Mouse (Mus musculus) kidney, postnatal 4 days (tissue): ENCODE data around the gene Ajap1.

Experiments used
- DNase-seq, 2 experiments: peaks; one replicate each; pipeline ENCODE4 v3.0.0; 2021; ENCODE audit warnings: mixed read lengths in 2 of 2

Ajap1 gene

DNA sequence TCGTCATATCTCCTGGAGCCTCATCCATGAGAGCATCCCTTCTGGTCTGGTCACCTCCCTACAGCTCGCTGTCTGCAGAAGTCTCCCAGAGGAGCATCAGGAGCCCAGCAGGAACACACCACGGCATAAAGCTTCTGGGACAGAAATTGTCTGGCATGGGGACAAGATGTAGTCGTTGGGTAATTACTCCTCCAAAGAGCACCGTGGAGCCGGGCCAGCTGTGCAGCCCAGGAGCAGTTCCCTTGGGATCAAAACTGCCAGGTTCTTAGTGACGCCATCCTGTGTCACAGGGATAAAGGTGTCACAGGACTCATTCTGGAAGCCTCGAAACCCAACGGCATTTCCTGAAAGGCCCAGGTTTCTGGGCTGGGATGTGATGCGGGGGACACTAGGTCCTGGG is 40.1 kb downstream of the Ajap1 start:
- no peak for DNase-seq

DNA sequence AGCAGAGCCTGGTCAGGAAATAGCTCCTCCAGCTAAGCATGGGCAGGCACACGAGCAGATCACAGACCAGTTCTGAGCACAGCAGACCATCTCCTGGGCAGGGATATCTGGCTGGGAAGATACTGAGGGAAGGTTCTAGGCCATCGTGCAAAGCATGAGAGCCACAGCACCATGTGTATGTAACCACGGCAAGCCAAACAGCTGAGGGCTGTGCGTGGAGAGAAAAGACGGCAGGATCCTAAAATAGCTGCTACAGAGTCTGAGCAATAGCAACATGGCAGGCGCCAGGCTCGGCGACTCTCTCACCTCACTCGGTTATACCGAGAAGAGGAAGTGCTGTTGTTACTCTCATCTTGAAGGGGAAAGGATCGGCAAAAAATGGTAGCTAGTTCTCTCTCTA is 42.7 kb downstream of the Ajap1 start:
- DNase-seq, result no peak

DNA sequence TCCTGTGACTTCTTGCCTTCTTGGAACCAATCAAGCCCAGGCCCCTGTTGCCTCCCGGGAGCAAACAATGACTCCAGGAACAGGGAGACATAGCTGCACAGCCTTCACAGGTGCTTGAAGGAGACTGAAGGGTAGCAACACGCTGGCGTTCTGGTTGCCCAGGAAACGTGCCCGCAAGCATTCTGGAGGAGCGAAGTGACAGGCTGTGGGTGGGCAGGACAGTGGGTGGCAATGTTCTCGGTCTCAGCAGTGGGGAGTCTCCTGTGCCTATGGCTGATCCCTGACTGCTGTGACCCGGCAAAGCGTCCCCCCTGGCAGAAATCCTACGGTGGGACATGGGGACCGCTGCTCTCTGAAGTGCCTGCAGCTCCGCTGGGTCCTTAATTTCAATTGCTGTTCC is 43.6 kb downstream of the Ajap1 start:
- DNase-seq, result peak in 1 of 2 experiments; percentile 39

DNA sequence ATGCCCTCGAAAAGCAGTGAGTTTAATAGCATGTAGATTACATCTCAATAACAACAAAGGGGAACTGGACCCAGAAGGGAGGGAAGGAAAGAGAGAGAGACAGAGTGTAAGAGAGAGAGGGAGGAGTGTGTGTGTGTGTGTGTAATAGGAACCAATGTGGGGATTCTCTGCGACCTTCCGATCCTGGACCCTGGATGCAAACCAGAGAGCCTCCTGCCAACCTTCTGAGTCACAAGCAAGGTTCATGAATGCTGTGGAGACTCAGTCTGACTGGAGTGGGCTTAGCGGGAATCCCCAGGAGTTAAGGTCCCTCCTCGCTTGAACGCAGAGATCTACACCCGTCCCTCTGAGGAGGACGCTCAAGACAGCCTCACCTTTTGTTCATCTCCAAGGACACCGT is 45.4 kb downstream of the Ajap1 start:
- no peak for DNase-seq

DNA sequence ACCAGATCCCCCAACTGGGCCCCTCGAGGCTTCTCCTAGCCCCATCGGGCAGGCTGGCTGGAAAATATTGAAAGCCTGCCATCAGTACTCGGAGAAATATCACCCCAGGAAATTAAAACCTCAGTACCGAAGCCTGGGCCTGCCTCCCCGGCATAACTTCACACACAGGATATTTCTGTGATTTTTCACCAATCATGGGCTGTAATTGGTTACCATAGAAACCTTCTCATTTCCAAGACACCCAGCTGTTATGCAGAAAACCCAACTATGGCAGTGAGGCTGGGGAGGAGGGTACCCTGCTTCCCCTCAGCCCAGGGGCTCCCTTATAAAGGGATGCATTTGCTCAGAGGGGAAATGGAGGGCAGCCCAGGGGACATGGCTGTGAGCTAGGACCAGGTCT is 46.7 kb downstream of the Ajap1 start:
- no peak for DNase-seq

DNA sequence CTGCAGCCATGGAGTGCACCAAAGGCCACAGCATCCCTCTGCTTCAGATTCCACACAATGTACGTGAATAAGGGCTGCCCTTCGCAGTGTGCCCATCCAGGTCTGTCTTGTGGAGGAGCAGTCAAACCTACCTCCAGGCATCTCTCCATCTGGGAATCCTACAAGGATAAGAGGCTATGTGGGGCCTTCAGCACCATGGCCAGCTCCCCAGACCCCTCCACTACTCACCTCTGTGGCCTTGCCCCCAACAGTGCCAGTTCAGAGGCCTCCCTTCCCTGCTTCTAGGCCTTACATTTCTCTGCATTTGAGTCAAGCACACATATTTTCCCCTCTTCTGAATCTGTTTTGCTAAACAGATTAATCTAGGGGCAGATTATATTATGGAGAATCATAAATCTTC is 52.6 kb downstream of the Ajap1 start:
- DNase-seq, result peak; percentile 61 to 62

DNA sequence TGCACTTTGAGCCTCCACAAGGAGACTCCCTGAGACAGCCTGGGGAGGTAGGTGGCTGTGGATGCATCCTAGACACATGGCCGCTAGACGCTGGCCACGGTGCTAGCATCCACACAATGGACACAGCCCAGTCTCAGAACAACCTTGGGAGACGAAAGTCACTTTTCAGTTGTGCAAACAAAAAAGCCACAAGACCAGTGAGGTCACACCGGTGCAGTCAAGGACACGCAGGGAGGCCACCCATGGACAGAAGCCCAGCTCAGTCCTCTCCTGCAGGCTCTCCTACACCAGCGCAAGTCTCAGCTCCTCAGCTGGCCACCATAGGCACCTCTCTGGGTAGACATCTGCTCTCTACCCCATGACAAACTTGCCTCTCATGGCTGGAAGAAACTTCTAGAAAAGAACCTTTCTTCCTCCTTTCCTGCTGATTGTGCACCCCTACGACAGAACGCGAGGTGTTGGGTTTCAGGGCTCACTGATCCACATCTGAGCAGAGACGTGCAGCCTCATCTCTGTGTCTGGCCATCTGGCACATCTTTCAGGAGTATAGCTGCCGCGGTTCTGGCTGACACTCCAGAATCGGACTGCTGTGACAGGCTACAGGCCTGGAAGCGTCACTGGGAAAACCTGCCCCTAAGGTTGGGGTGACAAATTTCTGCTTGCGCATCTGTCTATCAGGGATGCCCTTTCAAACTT is 56.5 kb downstream of the Ajap1 start:
- no peak for DNase-seq

DNA sequence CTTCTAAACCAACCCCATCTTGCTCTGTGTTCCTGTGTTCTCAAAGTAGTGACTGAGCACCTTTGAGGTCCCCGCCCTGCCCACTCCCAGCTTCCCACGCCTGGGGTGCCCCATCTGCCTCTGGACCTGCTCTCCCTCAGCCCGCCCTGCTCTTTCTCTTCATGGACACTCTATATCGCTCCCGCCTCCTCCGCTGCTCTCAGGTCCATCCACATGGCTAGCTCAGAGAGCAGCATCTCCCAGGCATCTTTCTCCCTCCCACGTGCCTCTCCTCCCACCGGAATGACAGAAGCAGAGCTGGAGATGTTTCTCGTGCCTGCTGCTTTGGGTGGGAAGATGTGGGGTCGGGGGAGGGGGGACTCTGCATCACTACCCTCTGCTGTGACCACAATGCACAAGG is 58.3 kb downstream of the Ajap1 start:
- DNase-seq, result no peak

DNA sequence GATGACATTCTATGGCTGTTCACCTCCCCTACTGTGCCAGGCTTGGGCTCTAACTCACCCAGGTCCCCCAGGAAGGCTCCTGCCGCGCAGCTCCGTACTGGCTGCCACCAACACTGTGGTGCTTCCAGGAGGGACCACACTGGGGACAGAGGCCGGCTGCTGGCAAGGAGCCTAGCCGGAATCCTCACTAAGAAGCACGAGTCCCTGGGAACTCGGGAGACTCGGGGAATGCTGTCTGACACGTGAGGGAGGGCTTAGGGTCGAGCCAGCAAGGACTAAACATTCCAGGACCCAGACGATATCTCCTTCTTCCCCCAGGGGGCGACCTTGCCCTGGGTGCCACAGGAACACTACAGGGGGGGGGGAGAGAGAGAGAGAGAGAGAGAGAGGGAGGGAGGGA is 64.7 kb downstream of the Ajap1 start:
- DNase-seq, result peak; percentile 67 to 80

DNA sequence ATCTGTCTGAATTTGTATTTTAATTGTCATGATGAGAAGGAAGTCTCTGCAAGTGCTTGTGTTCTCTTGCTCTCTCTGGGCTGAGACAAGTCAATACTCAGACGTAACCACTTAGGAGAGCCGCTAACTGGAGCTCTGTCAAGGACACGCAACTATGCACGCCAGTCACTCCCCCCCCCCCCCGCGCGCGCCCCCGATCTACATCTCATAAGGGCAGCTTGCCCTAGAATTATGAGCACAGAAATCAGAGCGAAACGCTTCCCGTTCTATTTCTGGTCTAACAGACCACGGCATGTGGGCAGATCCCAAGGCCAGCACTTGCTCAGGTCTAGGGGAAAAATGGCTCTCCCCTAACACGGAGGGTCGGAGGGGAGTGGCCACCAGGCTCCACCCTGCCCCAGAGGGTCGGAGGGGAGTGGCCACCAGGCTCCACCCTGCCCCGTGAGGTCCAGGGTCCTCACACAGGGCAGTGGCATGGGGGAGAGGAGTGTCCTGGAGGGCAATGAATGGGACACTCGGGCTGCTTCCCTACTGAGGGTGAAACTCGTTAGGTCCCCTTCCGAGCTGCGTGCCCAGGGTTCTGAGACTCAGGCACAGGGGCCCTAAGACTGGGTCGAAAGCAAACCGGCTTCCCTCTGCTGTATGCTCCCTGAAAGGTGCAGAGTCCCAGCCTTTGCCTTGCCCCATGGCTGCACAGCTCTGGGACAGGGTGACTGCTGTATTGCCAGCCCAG is 65.3 kb downstream of the Ajap1 start:
- DNase-seq, result peak; percentile 35 to 60

DNA sequence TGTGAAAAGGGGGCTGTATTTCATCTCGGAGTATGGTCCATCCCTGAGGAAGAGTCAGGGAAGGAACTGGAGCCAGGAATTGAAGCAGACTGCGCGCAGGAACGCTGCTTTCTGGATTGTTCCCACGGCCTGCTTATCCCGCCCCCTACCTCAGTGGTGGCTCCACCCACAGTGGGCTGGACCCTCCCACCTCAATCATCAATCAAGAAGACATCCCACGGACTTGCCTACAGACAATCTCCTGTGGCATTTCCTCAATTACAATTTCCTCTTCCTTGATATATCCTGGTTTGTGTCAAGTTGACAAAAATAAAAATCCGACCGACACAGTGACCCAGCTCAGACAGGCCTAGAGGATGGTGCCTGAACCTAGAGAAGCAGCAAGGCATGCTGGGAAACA is 66.5 kb downstream of the Ajap1 start:
- DNase-seq, result peak; percentile 29 to 47

DNA sequence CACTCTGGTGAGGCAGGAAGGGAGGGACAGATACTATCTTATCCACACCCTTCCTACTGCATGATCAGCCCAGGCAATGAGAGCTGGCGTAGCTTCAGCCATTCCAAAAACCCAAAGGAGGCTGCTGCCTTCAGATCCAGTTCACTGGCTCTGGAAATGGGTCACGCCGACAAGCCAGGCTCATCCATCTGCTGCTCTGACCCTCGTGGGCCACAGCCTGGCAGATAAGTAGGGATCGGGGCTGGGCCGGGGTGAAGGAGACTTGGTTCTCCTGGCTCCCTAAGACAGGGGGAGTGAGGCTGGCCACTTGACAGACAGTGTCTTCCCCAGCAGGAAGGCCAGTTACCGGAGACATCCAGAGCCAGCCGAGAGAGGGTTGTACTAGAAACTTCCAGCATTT is 84.2 kb downstream of the Ajap1 start:
- no peak for DNase-seq

DNA sequence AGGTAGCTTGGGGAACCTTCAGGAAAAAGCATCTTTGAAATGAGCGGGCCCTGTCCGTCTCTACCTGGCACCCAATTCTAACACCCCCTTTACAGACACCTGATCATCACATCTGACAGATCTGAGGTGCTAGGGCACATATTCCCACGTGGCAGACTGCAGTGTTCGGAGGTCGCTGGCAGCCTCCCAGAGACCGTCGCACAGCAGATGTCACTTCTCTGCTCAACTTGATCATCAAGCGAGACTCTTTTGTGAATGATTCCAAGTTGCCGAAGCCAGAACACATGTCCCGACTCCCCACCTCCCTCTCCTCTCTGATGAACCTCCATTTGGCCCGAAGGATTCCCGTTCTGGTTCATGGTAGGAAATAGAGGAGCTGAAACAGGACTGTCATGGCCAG is 95.1 kb downstream of the Ajap1 start:
- DNase-seq, result no peak

DNA sequence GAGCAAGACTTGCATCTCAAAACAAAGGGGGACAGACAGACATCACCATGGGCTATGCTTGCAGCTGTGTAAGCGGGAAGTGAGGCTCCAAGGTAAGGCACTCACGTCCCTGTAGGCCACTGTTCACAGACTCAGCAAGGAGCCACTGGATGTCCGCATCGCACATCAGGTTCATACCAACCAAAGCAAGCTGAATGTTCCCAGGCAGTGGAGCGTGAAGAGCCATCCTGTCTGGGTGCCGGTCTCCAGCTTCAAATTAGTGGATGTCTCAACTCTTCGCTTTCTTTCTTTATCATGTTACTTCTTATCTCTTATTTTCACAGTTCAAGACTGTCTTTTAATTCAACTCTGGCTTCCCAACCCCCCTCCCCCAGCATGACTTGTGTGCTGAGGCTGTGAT is 101.2 kb downstream of the Ajap1 start:
- peak; percentile 10 to 16 for DNase-seq

DNA sequence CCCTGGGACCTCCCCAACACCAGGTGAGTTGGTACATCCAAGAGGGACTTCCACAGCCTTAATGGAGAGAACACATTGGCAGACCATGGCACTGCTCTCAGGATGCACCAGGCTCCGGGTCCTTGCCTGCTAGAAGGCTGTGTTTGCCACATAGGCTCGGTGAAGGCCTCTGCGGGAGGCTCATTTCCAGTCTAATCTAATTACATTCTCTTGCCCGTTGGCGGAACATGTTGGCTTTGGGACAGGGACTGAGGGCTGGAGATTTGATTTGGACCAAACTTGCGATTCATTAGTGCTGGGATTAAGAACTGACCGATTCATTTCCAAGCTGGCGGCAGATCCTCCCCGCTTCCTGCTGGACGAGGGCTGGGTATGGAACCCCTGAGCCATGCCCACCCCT is 101.7 kb downstream of the Ajap1 start:
- no peak for DNase-seq

DNA sequence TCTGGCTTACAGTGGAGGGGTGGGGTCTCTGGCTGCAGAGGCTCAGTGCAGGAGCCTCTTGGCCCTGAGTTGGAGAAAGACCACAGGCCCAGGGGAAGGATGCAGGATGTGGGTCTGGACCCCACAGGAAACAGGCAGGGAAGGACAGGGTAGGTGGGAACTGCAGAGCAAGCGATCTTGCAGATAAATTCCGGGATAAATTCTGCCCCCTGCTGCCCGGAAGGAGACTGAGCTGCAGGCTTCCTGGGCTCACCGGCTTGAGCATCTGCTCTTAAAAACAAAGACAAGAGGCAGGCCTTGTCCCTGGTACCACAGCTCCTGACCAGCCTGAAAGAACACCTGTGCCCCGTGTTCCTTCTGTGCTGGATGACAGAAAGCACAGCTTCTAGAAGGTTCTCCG is 104.6 kb downstream of the Ajap1 start:
- peak; percentile 67 to 70 for DNase-seq

DNA sequence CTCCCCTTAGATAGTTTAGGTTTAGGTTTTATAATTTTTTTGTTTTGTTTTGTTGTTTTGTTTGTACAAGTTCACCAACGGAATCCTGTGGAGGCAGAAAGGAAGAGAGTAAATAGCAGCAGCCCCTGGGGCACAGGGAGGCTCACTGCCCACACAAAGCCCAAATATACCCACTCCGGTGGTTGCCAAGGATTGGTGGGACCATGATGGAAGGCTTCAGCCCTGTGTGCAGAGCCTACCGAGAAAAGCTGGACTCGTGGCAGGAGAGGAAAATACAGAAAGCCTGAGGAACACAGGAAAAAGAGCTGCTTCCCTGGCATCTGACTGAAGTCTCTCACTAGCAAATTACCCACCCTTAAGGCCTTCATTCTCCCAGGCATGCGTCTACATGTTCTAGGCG is 108.4 kb downstream of the Ajap1 start:
- DNase-seq, result no peak

DNA sequence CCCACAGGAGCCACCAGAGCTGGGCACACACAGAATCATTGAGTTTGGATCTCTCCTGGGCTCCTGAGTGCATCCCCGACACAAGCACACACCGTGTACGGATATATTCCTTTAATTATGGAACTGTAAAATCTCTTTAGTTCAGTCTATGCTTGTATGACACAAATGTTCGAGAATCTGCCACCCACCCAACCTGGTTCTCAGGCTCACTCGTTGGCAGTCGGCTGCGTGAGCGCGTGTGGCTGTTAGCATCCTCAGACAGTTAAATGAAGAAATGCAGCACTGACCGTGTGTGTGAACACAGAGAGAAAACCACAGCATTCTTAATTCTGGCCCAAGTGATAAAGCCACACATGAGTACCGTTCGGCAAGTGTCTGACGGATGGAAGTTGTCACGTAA is 109.5 kb downstream of the Ajap1 start:
- no peak for DNase-seq

DNA sequence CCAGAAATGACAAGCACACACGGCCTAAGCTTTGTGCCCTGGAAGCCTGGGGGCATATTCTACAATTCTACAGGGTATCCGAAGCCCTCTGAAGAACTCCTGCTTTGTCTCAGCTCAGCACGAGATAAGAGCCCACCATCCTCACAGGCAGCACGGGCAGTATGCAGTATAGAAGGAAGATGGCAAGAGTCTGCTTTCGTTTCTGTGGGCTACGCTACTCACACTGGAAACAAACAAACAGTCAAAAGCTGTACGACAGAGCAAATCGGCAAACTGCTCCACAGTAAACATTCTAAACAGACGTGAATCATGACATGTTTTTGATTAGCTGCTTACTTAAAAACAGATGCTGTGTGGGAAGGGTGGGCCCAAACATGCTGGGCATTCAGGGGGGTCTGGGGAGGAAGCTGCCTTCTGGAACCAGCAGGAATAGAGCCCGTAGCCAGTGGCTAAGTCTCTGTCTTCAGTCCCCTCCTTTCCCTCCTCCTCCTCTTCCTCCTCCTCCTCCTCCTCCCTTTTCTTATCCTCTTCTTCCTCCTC is 113.9 kb downstream of the Ajap1 start:
- no peak for DNase-seq

DNA sequence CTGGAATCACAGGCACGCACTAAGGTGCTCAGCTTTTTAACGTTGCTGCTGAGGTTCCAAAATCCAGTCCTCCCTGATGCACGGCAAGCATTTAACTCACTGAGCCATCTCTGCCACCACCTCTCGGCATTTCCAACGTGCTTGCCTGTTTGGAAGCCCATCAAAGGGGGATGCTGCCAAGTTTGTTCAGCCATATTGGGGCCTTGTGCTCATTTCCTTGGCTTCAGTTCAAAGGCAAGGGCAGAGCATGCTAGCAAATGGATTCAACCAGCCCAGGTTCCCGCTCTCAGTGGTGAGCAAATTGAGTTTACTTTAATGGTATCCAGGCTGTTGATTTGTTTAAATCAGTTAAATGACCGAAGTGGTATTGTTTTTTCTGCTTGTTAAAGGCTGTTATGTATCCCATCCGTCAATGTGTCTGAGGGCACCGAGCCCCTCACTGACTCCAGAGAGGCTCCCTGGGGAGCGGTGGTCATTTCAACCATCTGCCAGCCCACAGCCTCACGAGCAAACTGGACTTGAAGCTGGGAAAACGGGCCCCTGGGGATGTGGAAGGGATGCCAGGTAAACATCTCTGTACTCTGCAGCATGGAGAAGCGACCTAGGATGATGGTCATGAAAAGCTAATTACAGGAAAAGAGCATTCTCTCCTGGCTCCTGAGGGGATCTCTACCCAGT is 121.6 kb downstream of the Ajap1 start:
- DNase-seq, result no peak

DNA sequence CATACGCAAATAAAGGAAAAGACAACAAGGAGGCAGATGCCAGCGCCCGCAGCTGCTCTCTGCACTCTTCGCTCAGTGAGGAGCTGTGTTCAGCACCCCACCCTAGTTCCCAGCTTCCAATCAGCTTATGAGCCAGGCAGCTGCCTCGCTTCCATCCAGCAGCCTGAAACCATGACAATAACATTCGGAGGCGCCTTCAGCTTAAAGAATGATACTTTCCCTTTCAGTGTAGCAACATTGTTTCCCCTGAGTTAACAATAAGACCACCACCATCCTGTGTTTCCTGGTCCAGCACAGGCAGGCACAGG is 124.4 kb downstream of the Ajap1 start:
- no peak for DNase-seq

DNA sequence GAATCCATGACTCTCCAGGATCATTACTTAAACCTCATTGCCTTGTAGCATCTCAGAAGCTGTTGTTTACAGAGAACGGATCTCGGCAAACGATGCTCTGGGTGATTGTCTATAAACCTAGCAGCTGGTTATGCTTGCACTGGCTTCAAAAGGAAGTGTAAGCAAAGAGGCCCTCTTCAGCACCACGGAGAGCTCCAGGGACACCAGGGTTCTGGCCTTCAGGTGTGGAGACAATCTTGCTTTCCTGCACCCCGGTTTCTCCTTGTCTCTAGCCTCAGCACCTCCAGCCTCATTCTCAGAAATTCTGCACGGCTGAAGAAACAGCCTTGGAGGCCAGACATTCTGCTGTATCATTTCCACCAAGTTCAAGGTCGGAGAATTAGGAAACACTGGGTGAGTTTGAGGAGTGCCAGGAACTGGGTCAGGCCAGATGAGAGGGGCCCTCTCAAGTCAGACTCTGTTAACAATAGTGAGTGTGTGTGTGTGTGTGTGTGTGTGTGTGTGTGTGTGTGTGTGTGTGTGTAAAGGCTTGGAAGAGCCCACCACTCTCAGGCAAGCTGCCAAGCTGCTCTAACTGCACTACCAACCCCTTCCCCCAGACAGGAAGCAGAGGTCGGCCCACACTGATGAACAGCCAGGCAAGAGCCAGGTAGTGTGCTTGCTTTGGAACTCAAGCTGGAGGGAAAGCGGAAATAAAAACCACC is 124.9 kb downstream of the Ajap1 start:
- peak; percentile 89 for DNase-seq

DNA sequence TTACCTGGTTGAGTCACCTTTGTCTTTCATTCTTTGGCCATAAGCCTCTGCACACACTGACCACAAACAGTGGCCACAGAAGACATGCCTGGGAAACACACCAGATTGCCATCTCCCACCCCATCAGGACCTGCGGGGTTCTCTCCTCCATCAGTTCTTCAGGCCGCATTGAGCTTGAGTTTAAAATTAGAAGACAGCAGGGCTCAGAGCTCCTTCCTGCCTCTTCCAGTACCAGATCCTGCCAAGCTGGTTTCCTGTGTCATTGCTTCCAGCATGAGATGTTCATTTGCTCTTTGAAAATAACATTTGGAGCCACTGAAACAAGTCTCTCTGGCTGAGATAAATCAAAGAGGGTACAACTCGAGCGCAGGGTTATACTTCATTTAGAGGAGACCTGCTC is 126.4 kb downstream of the Ajap1 start:
- DNase-seq, result no peak
